Mouse (Mus musculus) thymus, postnatal 14 days (tissue): Measurements from ENCODE around the gene Gm21969.
A peak's percentile ranks its signal among the peaks of the same experiment; 100 is the strongest.

Source experiments
- DNase-seq: peaks from one replicate; pipeline ENCODE4 v3.0.0; 2021

Gm21969 gene

GRCm38 (mm10) chr4:139622373-139623282 lies 19.6 kb downstream of the Gm21969 start, which contains the start of gene Aldh4a1:
TSS of gene Aldh4a1 (plus strand) at chr4:139622866.
- DNase-seq = peak; percentile 87

GRCm38 (mm10) chr4:139623434-139624115 lies 20.6 kb downstream of the Gm21969 start:
- peak; percentile 18 for DNase-seq

GRCm38 (mm10) chr4:139624116-139624489 lies 21.1 kb downstream of the Gm21969 start:
- no peak for DNase-seq

- DNase-seq = no peak
Measured at GRCm38 (mm10) chr4:139624706-139625105, 21.7 kb downstream of the Gm21969 start.

GRCm38 (mm10) chr4:139627361-139627760 lies 24.4 kb downstream of the Gm21969 start:
- DNase-seq = no peak

- peak; percentile 24 for DNase-seq
Measured at GRCm38 (mm10) chr4:139630171-139630570, 27.2 kb downstream of the Gm21969 start.

GRCm38 (mm10) chr4:139631141-139631540 lies 28.2 kb downstream of the Gm21969 start:
- DNase-seq = no peak

- no peak for DNase-seq
Measured at GRCm38 (mm10) chr4:139631569-139632253, 28.7 kb downstream of the Gm21969 start.

GRCm38 (mm10) chr4:139632254-139632580 lies 29.2 kb downstream of the Gm21969 start:
- no peak for DNase-seq

GRCm38 (mm10) chr4:139636373-139636772 lies 33.4 kb downstream of the Gm21969 start:
- DNase-seq = peak; percentile 78

GRCm38 (mm10) chr4:139637847-139638246 lies 34.9 kb downstream of the Gm21969 start:
- no peak for DNase-seq

- DNase-seq = no peak
Measured at GRCm38 (mm10) chr4:139638356-139638755, 35.4 kb downstream of the Gm21969 start.

- DNase-seq = no peak
Measured at GRCm38 (mm10) chr4:139639801-139640200, 36.8 kb downstream of the Gm21969 start.

- DNase-seq = no peak
Measured at GRCm38 (mm10) chr4:139640333-139640732, 37.3 kb downstream of the Gm21969 start.

GRCm38 (mm10) chr4:139640775-139641174 lies 37.8 kb downstream of the Gm21969 start:
- DNase-seq = no peak

- DNase-seq = peak; percentile 52
Measured at GRCm38 (mm10) chr4:139641829-139642425, 38.9 kb downstream of the Gm21969 start.

- DNase-seq = peak; percentile 79
Measured at GRCm38 (mm10) chr4:139643972-139644371, 41.0 kb downstream of the Gm21969 start.

GRCm38 (mm10) chr4:139646916-139647315 lies 43.9 kb downstream of the Gm21969 start:
- no peak for DNase-seq

GRCm38 (mm10) chr4:139650086-139650743 lies 47.2 kb downstream of the Gm21969 start:
- DNase-seq = no peak

GRCm38 (mm10) chr4:139650907-139651306 lies 47.9 kb downstream of the Gm21969 start:
- no peak for DNase-seq

GRCm38 (mm10) chr4:139653238-139653637 lies 50.3 kb downstream of the Gm21969 start, which contains the start of gene Tas1r2:
TSS of gene Tas1r2 (plus strand) at chr4:139653538.
- no peak for DNase-seq

GRCm38 (mm10) chr4:139661897-139662296 lies 58.9 kb downstream of the Gm21969 start:
- no peak for DNase-seq
